Mouse (Mus musculus): ENCODE data around the gene Rusc1. TPM values are rescaled to one million over a fixed set of nuclear protein-coding genes. Genes with fewer than 3 reads are reported as not detected.
A peak's percentile ranks its signal among the peaks of the same experiment; 100 is the strongest.
"Not testable (repeated sequence)": the region's sequence is repeated elsewhere in the genome, so short reads cannot be mapped to it uniquely, and the experiment has no call there.

The Rusc1 gene
- polyA plus RNA-seq, 1 experiment from 2014 or later, result 32.7 TPM

GRCm38 (mm10) chr3:89091811-89092508, 1.2 kb downstream of the Rusc1 start:
- H3K9ac ChIP-seq, result peak overlapping the region; percentile 74; the same call in 1 of the 2 replicates
- WGBS, result 10% methylated on average over 20 of the region's 20 CpGs
- peaks cover 32% of the 10 kb centered on the region for H3K36me3 ChIP-seq
- H3K27me3 ChIP-seq, result peaks cover 33% of the 10 kb centered on the region
- H3K9me3 ChIP-seq, result no peaks in the 10 kb centered on the region
- H3K4me3 ChIP-seq, result peak overlapping the region; percentile 59
- peaks cover 49% of the 10 kb centered on the region for H3K4me1 ChIP-seq
- peak overlapping the region; percentile 98 for H3K4me2 ChIP-seq (replicated peaks)
- H3K27ac ChIP-seq, result 0 out of 2 replicates have a peak overlapping the region, but pooled peaks have one; percentile 88
- no peak for ATAC-seq (ENCODE audit: low FRiP score, low read depth)

- Histone ChIP-seq H3K4me1 (peaks cover 50% of the 10 kb centered on the region), H3K9me3 (no peaks in the 10 kb centered on the region), H3K9ac (peak overlapping the region; percentile 74), H3K36me3 (peaks cover 29% of the 10 kb centered on the region), H3K4me3 (peak overlapping the region; percentile 59), H3K27ac (peak overlapping the region; percentile 88), H3K4me2 (replicated peaks) (peak overlapping the region; percentile 98), H3K27me3 (peaks cover 33% of the 10 kb centered on the region)
- WGBS, result under 1% methylated on average over 68 of the region's 74 CpGs
- ATAC-seq (ENCODE audit: low FRiP score, low read depth), result peak; percentile 78
These were observed 2.1 kb downstream of the Rusc1 start for GRCm38 (mm10) chr3:89090694-89091655.

- Histone ChIP-seq H3K4me3 (peak overlapping the region; percentile 59), H3K9me3 (no peaks in the 10 kb centered on the region), H3K27ac (peak overlapping the region; percentile 88), H3K27me3 (peaks cover 33% of the 10 kb centered on the region), H3K36me3 (peaks cover 28% of the 10 kb centered on the region), H3K4me1 (peaks cover 50% of the 10 kb centered on the region), H3K9ac (peak overlapping the region; percentile 74), H3K4me2 (replicated peaks) (peak overlapping the region; percentile 98)
- peak; percentile 74 for ATAC-seq (ENCODE audit: low FRiP score, low read depth)
- WGBS, result under 1% methylated on average over 39 of the region's 40 CpGs
These were observed 3.1 kb downstream of the Rusc1 start for GRCm38 (mm10) chr3:89089882-89090591.

- H3K27me3 ChIP-seq, result peaks cover 30% of the 10 kb centered on the region
- H3K9me3 ChIP-seq, result no peaks in the 10 kb centered on the region
- no peak for ATAC-seq (ENCODE audit: low FRiP score, low read depth)
- peaks cover 50% of the 10 kb centered on the region for H3K4me1 ChIP-seq
- H3K27ac ChIP-seq, result no peak overlapping the region
- H3K4me3 ChIP-seq, result peak overlapping the region; percentile 59
- peak overlapping the region; percentile 74 for H3K9ac ChIP-seq
- 53% methylated on average over 14 of the region's 14 CpGs for WGBS
- peaks cover 28% of the 10 kb centered on the region for H3K36me3 ChIP-seq
- H3K4me2 ChIP-seq (replicated peaks), result peak overlapping the region; percentile 98
These were observed 4.1 kb downstream of the Rusc1 start for GRCm38 (mm10) chr3:89088974-89089373.

GRCm38 (mm10) chr3:89087338-89088110, 5.6 kb downstream of the Rusc1 start:
- 24% methylated on average over 21 of the region's 21 CpGs for WGBS
- Histone ChIP-seq H3K9ac (peak overlapping the region; percentile 25; the same call in 1 of the 2 replicates), H3K4me1 (peaks cover 38% of the 10 kb centered on the region), H3K27me3 (peaks cover 21% of the 10 kb centered on the region), H3K9me3 (no peaks in the 10 kb centered on the region), H3K27ac (peak overlapping the region; percentile 69; the same call in 1 of the 2 replicates), H3K36me3 (peaks cover 30% of the 10 kb centered on the region), H3K4me3 (peak overlapping the region; percentile 21), H3K4me2 (replicated peaks) (peak overlapping the region; percentile 98)
- no peak for ATAC-seq (ENCODE audit: low FRiP score, low read depth)

GRCm38 (mm10) chr3:89084654-89085190, 8.4 kb downstream of the Rusc1 start:
- no peak for ATAC-seq (ENCODE audit: low FRiP score, low read depth)
- Histone ChIP-seq H3K36me3 (peaks cover 43% of the 10 kb centered on the region), H3K4me3 (no peak overlapping the region), H3K9me3 (no peaks in the 10 kb centered on the region), H3K27ac (no peak overlapping the region), H3K9ac (no peak overlapping the region), H3K27me3 (peaks cover 11% of the 10 kb centered on the region), H3K4me2 (replicated peaks) (no peak overlapping the region), H3K4me1 (peaks cover 29% of the 10 kb centered on the region)
- 88% methylated on average over 12 of the region's 12 CpGs for WGBS

GRCm38 (mm10) chr3:89084133-89084532, 9.0 kb downstream of the Rusc1 start:
- H3K4me2 ChIP-seq (replicated peaks), result no peak overlapping the region
- WGBS, result 87% methylated on average over 2 of the region's 2 CpGs

GRCm38 (mm10) chr3:89082287-89082686, 10.8 kb downstream of the Rusc1 start:
- H3K27me3 ChIP-seq; H3K9me3 ChIP-seq; H3K4me3 ChIP-seq; H3K4me1 ChIP-seq; H3K27ac ChIP-seq; H3K9ac ChIP-seq; H3K4me2 ChIP-seq (replicated peaks); ATAC-seq (ENCODE audit: low FRiP score, low read depth): not testable (repeated sequence)
- peaks cover 59% of the 10 kb centered on the region for H3K36me3 ChIP-seq

More at GRCm38 (mm10) chr3:89084133-89084532, 9.0 kb downstream of the Rusc1 start:
- Histone ChIP-seq H3K27me3 (peaks cover 10% of the 10 kb centered on the region), H3K36me3 (peaks cover 49% of the 10 kb centered on the region), H3K9ac (no peak overlapping the region), H3K4me3 (no peak overlapping the region), H3K27ac (no peak overlapping the region), H3K4me1 (peaks cover 23% of the 10 kb centered on the region), H3K9me3 (no peaks in the 10 kb centered on the region)
- no peak for ATAC-seq (ENCODE audit: low FRiP score, low read depth)

- no peak for ATAC-seq (ENCODE audit: low FRiP score, low read depth)
- Histone ChIP-seq H3K4me1 (no peaks in the 10 kb centered on the region), H3K27me3 (no peaks in the 10 kb centered on the region), H3K36me3 (peaks cover 76% of the 10 kb centered on the region), H3K4me2 (replicated peaks) (no peak overlapping the region), H3K9me3 (no peaks in the 10 kb centered on the region), H3K9ac (no peak overlapping the region), H3K27ac (no peak overlapping the region), H3K4me3 (no peak overlapping the region)
- WGBS, result 91% methylated on average over 9 of the region's 9 CpGs
These were observed 15.7 kb downstream of the Rusc1 start for GRCm38 (mm10) chr3:89077383-89077782.

- no peak for ATAC-seq (ENCODE audit: low FRiP score, low read depth)
- Histone ChIP-seq H3K27ac (no peak overlapping the region), H3K4me1 (no peaks in the 10 kb centered on the region), H3K9ac (no peak overlapping the region), H3K4me2 (replicated peaks) (no peak overlapping the region), H3K9me3 (no peaks in the 10 kb centered on the region), H3K36me3 (peaks cover 93% of the 10 kb centered on the region), H3K27me3 (no peaks in the 10 kb centered on the region), H3K4me3 (no peak overlapping the region)
These were observed 25.8 kb downstream of the Rusc1 start for GRCm38 (mm10) chr3:89067265-89067664.

GRCm38 (mm10) chr3:89061696-89062095, 31.4 kb downstream of the Rusc1 start:
- Histone ChIP-seq H3K27ac (no peak overlapping the region), H3K36me3 (peaks cover 93% of the 10 kb centered on the region), H3K4me2 (replicated peaks) (no peak overlapping the region), H3K4me3 (no peak overlapping the region), H3K4me1 (no peaks in the 10 kb centered on the region), H3K27me3 (no peaks in the 10 kb centered on the region), H3K9ac (no peak overlapping the region), H3K9me3 (no peaks in the 10 kb centered on the region)
- no peak for ATAC-seq (ENCODE audit: low FRiP score, low read depth)
- WGBS, result 93% methylated on average over 3 of the region's 3 CpGs
